Mouse (Mus musculus) skeletal muscle tissue, adult 2 months (tissue): ENCODE data around the gene Wnt5b.

Source experiments
- DNase-seq: peaks from one replicate; pipeline ENCODE4 v3.0.0-alpha.2; 2012; ENCODE audit warnings: low read depth, low spot score

The Wnt5b gene

GRCm38 (mm10) chr6:119543803-119544517 lies at the start of gene Wnt5b:
Gene Wnt5b, minus strand, starts transcription at chr6:119544347.
- DNase-seq, result no peak

DNA sequence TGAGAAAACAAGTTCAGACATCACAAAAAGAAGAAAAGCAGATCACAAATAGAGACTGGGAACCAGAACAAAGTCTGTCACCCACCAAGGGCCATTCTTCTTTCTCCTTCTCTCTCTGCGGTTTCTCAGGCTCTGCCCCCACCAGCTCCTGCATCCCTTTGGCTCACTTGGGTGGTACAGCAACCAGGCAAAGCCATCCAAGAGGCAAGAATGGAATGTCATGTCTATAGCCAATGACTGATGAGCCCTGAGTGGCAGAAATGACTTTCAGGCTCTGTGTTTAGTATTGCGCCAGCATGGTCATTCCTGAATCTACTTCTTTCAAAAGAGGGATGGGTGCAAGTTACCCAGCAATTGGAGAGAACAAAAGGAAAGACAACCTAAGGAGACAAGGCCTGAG lies 46.7 kb upstream of the Wnt5b start:
- DNase-seq, result no peak

- DNase-seq, result no peak
Measured at GRCm38 (mm10) chr6:119587897-119588296, 43.8 kb upstream of the Wnt5b start.

- no peak for DNase-seq
Measured at GRCm38 (mm10) chr6:119587454-119587853, 43.3 kb upstream of the Wnt5b start.

- no peak for DNase-seq
Measured at GRCm38 (mm10) chr6:119585652-119586375, 41.7 kb upstream of the Wnt5b start.

DNA sequence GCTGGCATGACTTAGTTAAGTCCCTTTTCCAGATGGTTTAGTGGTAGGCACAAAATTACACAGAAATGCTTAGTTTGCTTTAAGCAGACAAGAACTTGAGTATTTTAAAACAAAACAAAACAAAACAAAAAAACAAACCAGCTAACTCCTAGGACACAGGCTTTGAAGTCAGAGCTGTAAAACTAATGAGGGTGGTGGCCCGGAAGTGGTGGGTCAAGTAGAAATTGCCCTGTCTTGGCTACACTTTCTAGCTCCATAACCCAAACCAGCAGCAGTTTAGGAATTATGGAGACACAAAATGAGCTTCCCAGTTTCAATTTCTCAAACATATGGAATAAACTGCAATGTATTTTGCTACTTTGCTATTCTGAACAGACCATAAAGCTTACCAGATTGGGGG lies 39.9 kb upstream of the Wnt5b start:
- no peak for DNase-seq

DNA sequence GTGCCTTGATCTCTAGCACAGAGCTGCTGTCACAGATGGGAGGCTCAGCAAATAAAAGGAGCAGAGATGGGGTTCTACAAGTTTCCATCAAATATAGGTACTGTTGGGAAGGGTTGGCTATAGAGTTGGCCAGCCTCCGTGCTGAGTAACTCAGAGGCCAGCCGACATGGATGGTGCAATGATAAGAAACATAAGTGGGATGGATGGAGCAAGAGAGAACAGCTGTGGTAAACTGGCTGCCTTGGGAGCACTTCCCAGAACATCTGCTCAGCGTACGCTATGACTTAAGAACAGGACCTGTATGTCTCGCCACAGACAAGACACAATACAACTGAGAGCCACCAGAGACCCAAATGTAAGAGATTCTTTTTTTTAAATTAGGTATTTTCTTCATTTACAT lies 39.0 kb upstream of the Wnt5b start:
- no peak for DNase-seq

DNA sequence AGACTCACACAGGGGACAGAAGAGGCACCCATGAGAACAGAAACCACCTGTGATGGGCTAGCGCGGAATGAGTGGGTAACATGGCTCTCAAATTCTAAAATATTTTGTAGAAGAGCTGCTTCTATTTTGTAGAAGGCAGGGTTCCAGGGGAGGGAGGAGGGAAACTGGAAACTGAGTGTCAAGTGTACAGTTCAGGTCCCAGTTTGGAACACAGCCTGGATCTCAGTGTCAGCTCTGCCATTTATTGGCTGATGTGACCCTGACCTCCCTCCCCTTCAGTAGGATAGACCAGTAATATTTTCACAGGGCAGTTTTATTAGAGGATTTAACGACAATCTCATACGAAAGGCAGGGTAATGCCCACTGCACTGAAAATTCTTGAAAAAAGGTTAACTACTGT lies 32.6 kb upstream of the Wnt5b start:
- DNase-seq, result peak; percentile 34

- peak; percentile 66 for DNase-seq
Measured at GRCm38 (mm10) chr6:119575331-119575730, 31.2 kb upstream of the Wnt5b start.

DNA sequence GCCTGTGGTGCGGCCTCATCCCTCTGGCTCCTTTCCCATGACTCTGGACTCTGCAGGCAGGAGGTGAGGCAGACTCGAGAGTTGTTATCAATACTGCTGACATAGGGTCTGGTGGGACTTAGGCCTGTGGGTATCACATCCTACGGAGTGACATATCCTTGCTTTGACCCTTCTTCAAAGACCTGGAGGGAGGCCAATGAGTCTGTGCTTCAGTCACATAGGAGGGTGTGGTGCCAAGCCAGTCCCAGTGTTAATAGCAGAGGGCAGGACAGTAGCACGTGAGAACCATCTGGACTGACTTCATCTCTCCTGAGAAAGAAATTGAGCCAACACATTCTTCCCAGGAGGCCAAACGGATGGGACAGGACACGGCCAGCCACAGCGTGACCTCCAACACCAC lies 28.1 kb upstream of the Wnt5b start:
- peak; percentile 26 for DNase-seq

- no peak for DNase-seq
Measured at GRCm38 (mm10) chr6:119570797-119571196, 26.6 kb upstream of the Wnt5b start.

DNA sequence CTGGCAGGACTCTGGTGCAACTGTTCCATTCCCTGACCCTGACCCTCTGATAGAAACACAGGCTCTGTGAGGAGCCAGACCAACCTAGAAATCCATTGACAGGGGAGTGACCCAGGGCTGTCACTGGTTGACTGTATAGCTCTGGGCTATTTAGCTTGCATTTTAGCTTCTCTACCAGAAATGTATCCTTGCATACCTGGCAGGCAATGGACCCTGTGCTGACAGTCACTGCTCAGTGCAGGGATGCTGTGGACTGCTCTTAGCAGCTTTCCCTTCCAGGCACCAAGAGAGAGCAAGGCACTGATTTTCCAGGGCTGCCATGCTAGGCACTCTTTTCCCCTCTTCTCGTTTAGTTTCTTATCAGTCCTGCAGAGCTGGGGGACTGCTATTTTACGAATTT lies 24.2 kb upstream of the Wnt5b start:
- DNase-seq, result no peak

DNA sequence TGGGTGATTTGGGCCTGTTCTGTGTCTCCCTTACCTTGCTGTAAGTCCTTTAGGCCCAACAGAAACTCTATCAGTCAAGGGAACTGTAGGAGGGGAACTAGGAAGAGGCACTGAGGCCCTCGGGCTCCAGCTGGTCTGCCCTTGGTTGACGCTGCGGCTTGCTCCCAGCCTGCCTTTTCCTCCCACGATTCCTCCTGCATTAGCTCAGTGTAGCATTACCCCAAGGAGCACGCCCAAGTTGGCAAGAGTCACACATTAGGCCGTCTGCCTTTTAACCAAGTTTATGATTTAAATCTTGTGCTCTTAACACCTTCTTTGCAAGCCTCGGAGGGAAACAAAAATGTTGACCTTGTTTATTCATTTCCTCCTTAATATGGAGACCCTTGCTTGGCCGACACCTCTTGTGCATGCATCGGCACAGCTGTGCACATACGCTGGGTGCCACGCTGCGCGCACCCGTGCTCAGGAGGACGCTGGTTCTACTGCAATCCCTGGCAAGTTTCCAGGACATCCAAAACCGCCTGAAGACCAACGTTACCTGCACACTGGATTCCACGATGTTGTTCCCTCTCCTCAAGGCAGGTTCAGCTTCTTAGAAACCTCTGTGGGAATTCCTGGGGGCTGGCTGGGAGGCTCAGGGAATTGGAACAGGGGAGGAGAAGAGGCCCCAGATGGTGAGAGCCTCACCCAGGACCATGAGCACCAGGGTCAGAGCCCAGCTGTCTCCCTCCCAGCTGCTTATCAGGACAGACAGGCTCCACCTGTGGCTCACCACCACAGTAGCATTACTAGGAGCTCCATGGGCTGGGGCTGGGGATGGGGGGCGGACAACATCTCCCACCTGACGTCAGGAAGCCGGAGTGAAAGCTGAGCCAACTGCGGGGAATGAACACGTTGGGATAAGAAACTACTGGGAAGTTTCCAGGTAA lies 21.6 kb upstream of the Wnt5b start:
- no peak for DNase-seq

GRCm38 (mm10) chr6:119562558-119562957 lies 18.4 kb upstream of the Wnt5b start:
- DNase-seq, result no peak

- no peak for DNase-seq
Measured at GRCm38 (mm10) chr6:119558855-119559254, 14.7 kb upstream of the Wnt5b start.

GRCm38 (mm10) chr6:119554439-119554838 lies 10.3 kb upstream of the Wnt5b start:
- DNase-seq, result no peak

DNA sequence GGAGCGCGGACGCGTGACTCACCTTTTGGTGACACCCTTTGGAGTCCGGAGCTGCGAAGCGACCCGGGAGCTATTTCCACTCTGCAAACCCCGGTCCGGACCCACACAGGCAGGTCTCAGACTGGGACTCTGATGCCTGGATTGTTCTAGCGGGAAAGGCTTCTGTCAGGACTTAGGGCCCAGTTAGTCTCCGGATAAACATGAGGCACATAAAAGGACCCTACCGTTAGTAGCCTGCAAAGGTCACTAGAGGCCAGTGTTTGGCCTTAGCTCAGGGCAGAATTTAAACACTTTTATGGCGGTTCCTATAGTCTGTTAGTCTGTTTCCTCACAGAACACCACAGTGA lies 344 bp upstream of the Wnt5b start:
- DNase-seq, result no peak

- no peak for DNase-seq
Measured at GRCm38 (mm10) chr6:119543456-119543802, 718 bp downstream of the Wnt5b start.

GRCm38 (mm10) chr6:119535867-119536266 lies 8.3 kb downstream of the Wnt5b start:
- DNase-seq, result no peak

GRCm38 (mm10) chr6:119533170-119533709 lies 10.9 kb downstream of the Wnt5b start:
- DNase-seq, result no peak

- DNase-seq, result no peak
Measured at GRCm38 (mm10) chr6:119529659-119530058, 14.5 kb downstream of the Wnt5b start.

- DNase-seq, result peak; percentile 25
Measured at GRCm38 (mm10) chr6:119526498-119526897, 17.6 kb downstream of the Wnt5b start.
